Mouse (Mus musculus): Measurements from ENCODE around the gene AU022252.

- TF ChIP-seq GATA1 (IDR thresholded peaks at IDR 0.05; ENCODE audit: borderline replicate concordance, low read length) (no peak), FLI1 (IDR thresholded peaks at IDR 0.05; ENCODE audit: low read length) (no peak)
Observed at GRCm38 (mm10) chr4:119192757-119193156, 39.8 kb downstream of the AU022252 start.
